Mouse (Mus musculus) liver, adult (tissue): Measurements from ENCODE around the gene Cd7.

ENCODE experiments used
- GATA4 ChIP-seq: IDR thresholded peaks from 2 replicates; pipeline ENCODE4 v1.6.1; 2014; ENCODE audit warnings: mild to moderate bottlenecking, low read length; ENCODE audit not compliant: insufficient replicate concordance

Cd7 gene

GRCm38 (mm10) chr11:121056536-121057236 lies 17.5 kb upstream of the Cd7 start:
- TF ChIP-seq GATA4: no peak

GRCm38 (mm10) chr11:121053536-121053935 lies 14.3 kb upstream of the Cd7 start:
- no peak for TF ChIP-seq GATA4

GRCm38 (mm10) chr11:121052387-121052786 lies 13.2 kb upstream of the Cd7 start:
- TF ChIP-seq GATA4: no peak

GRCm38 (mm10) chr11:121051793-121052192 lies 12.6 kb upstream of the Cd7 start:
- no peak for TF ChIP-seq GATA4

GRCm38 (mm10) chr11:121049840-121050239 lies 10.6 kb upstream of the Cd7 start:
- no peak for TF ChIP-seq GATA4

- no peak for TF ChIP-seq GATA4
Observed at GRCm38 (mm10) chr11:121047826-121048399, 8.7 kb upstream of the Cd7 start.

GRCm38 (mm10) chr11:121045286-121045685 lies 6.1 kb upstream of the Cd7 start:
- TF ChIP-seq GATA4: no peak

- no peak for TF ChIP-seq GATA4
Observed at GRCm38 (mm10) chr11:121042480-121042879, 3.3 kb upstream of the Cd7 start.

- TF ChIP-seq GATA4: no peak
Observed at GRCm38 (mm10) chr11:121041636-121042035, 2.4 kb upstream of the Cd7 start.

- TF ChIP-seq GATA4: no peak
Observed at GRCm38 (mm10) chr11:121041212-121041611, 2.0 kb upstream of the Cd7 start.

GRCm38 (mm10) chr11:121038366-121039240 lies 615 bp downstream of the Cd7 start:
- no peak for TF ChIP-seq GATA4

GRCm38 (mm10) chr11:121033118-121033517 lies 6.1 kb downstream of the Cd7 start:
- no peak for TF ChIP-seq GATA4

- no peak for TF ChIP-seq GATA4
Observed at GRCm38 (mm10) chr11:121027259-121027658, 12.0 kb downstream of the Cd7 start.

- no peak for TF ChIP-seq GATA4
Observed at GRCm38 (mm10) chr11:121024163-121024562, 15.1 kb downstream of the Cd7 start.

GRCm38 (mm10) chr11:121019501-121019900 lies 19.7 kb downstream of the Cd7 start:
- no peak for TF ChIP-seq GATA4

GRCm38 (mm10) chr11:121017703-121018102 lies 21.5 kb downstream of the Cd7 start:
- TF ChIP-seq GATA4: no peak

- no peak for TF ChIP-seq GATA4
Observed at GRCm38 (mm10) chr11:121015472-121015871, 23.7 kb downstream of the Cd7 start.

- no peak for TF ChIP-seq GATA4
Observed at GRCm38 (mm10) chr11:121014896-121015300, 24.3 kb downstream of the Cd7 start.
